Mouse (Mus musculus): ENCODE data around the gene Il13ra1. TPM values are rescaled to one million over a fixed set of nuclear protein-coding genes. Genes with fewer than 3 reads are reported as not detected.

Gene Il13ra1
- 0.15 TPM for polyA plus RNA-seq (2017; shearing (Covaris generic))

GRCm38 (mm10) chrX:36111622-36112421, at the start of gene Il13ra1:
Gene Il13ra1, plus strand, starts transcription at chrX:36112110.

GRCm38 (mm10) chrX:36195736-36196525, 84.0 kb downstream of the Il13ra1 start, which contains the start of gene Zcchc12:
Gene Zcchc12, plus strand, starts transcription at chrX:36195904.

Other genes starting within 250 kb of the Il13ra1 start
- 129 TPM for gene Dock11, start 223.3 kb upstream of the Il13ra1 start, polyA plus RNA-seq (2017; shearing (Covaris generic))
- 2.2 TPM for gene Zcchc12, start 83.8 kb downstream of the Il13ra1 start, polyA plus RNA-seq (2017; shearing (Covaris generic))
- gene Lonrf3, start 216.2 kb downstream of the Il13ra1 start, polyA plus RNA-seq (2017; shearing (Covaris generic)): 0.31 TPM